Mouse (Mus musculus) kidney, adult 2 months (tissue): Measurements from ENCODE around the gene Ldoc1.

Source experiments
- CTCF ChIP-seq: fragments of 200-500 bp; conservative IDR thresholded peaks from 2 replicates; pipeline ENCODE4 v1.5.1; 2011; ENCODE audit warnings: low read depth, mild to moderate bottlenecking, control low read depth, low read length, moderate library complexity, mixed read lengths; ENCODE audit not compliant: insufficient read depth, insufficient read length
- POLR2A ChIP-seq: fragments of 200-500 bp; IDR thresholded peaks from one replicate; pipeline ENCODE4 v1.6.1; 2011; ENCODE audit warnings: low read depth, low read length, control low read depth

DNA sequence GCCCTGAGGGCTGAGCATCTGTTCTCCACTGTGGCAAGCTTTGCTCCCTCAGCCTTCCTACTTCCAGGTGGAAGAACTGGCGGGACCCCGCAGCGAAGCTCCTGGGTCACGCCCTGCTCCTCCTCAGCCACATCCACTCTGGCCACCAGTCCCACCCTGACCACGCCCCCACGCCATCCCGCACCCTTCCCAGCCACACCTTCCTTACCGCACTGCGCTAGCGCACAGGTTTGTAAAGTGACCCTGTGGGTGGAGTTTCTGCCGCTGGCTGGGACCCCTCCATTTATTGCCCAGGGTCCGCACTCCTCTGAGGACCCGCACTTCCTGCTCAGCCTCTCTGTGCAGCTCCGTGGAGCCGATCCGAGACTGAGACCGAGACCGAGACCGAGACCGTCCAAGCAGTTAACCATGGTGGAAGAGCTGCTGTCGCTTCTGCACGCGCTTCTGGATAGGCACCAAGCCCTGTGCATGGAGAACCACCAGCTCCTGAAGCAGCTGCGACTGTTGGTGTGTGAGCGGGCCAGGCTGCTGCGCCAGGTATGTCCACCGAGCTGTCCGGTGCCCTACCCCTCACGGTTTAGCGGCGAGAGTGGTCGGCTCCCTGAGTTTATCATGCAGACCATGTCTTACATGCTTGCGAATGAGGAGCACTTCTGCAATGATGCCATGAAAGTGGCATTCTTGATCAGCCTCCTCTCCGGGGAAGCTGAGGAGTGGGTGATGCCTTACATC is at the start of gene Ldoc1:
- no peak for TF ChIP-seq POLR2A
- no peak for TF ChIP-seq CTCF
